Mouse (Mus musculus) olfactory bulb, adult 2 months (tissue): ENCODE data around the gene Wdr1.

Experiments used
- CTCF ChIP-seq: fragments of 200-500 bp; IDR thresholded peaks from 2 replicates; pipeline ENCODE4 v1.5.1; 2012; ENCODE audit warnings: low read depth, mild to moderate bottlenecking, low read length, moderate library complexity; ENCODE audit not compliant: insufficient read depth
- POLR2A ChIP-seq: fragments of 200-500 bp; IDR thresholded peaks from 2 replicates; pipeline ENCODE4 v1.6.1; 2012; ENCODE audit warnings: mild to moderate bottlenecking, low read depth, low read length, moderate library complexity; ENCODE audit not compliant: insufficient read depth

DNA sequence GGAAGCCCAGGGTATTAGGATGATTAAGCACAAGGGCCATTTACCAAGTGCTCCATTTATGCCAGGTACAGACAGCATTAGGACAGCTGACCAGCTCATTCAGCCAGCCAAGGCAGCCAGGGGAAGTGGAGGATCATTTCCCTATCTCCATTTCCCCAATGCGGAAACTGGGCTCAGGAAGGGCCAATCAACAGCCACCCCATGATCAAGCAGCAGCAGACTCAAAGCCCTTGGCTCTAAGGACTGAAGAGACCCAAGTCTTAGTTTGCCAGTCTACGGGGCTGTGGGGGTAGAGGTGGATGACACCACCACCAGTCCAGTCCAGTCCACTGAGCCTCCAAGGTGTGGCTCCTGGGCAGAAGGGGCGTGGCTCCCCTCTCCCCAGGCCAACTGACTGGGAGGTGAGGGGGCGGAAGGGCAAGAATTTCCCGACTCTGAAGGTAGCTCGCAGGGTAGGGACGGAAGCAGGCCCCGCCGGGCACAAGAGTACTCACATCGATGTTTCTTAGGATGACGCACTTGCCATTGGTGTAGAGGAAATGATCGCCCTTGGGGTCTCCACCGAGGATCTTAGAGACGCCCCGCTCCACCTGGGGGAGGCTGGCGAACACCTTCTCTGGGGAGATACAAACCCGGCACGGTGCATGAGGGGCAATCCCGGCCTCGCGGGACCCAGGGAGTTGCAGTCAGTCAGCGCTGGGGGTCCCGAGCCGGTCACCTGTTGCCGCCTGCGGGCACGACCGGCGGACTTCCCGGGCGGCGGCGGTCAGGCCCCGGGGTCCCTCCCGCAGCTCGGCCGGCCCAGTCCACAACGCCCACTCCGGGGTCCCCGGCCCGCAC, 2.2 kb downstream of the Wdr1 start:
- TF ChIP-seq CTCF, result no peak
- no peak for TF ChIP-seq POLR2A
